Mouse (Mus musculus): ENCODE measurements around the gene Ndst4. TPM values are rescaled to one million over a fixed set of nuclear protein-coding genes. Genes with fewer than 3 reads are reported as not detected.

Ndst4 gene
- polyA plus RNA-seq (2012; ENCODE audit: insufficient read depth, insufficient read length, missing spikeins) = not detected in 2 replicates

DNA sequence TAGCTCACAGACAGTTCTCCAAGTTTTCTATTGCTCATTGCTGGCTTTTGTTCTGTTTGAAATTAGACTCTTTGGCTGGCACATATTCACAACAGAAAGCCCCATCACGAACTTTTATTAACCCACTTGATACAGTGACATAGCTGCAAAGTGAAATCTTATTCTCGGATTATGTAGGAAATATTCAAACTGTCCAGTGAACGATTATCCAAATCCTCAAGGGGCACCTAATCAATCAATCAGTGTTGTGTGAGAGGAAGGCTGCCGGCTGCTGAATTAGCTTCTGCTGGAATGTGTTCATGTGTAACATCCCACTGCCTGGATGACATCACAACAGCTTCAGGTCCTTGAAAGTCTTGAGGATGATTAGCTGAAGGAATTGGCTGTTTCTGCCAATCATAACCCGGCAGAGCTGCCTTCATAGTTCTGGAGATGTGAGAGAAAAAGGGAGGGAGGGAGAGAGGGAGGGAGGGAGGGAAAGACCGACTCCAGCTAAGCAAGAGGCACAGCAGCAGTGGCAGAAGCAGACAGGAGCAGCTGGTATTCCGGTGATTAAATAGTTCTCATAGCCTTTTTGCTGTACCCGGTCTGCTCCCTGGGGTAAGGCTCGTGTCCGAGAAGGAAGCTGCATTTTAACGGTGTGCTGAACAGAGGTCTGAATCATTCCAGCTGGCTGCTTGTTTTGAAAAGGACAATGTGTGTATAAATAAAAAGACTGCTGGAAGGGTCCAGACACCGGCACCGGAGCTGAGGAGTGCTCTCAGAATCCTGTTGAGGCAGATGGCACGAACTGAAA lies at the start of gene Ndst4:
Gene Ndst4 (plus strand): TSS at position 476 of the 796 bp plus-strand sequence.
- Histone ChIP-seq H3K4me1 (ENCODE audit: control insufficient read depth, insufficient read depth, insufficient read length, low read length) (no peaks in the 10 kb centered on the region), H3K4me3 (ENCODE audit: insufficient read depth, low read depth, low read length) (no peak within 1 kb of the TSS), H3K27ac (replicated peaks; ENCODE audit: low read depth, low read length) (no peak within 1 kb of the TSS)

- H3K4me3 ChIP-seq (ENCODE audit: insufficient read depth, low read depth, low read length) = no peak overlapping the region
- H3K27ac ChIP-seq (replicated peaks; ENCODE audit: low read depth, low read length) = no peak overlapping the region
- H3K4me1 ChIP-seq (ENCODE audit: control insufficient read depth, insufficient read depth, insufficient read length, low read length) = no peaks in the 10 kb centered on the region
These were observed 6.4 kb upstream of the Ndst4 start for GRCm38 (mm10) chr3:125397443-125397842.

- H3K4me3 ChIP-seq (ENCODE audit: insufficient read depth, low read depth, low read length) = no peak overlapping the region
- no peak overlapping the region for H3K27ac ChIP-seq (replicated peaks; ENCODE audit: low read depth, low read length)
These were observed 2.6 kb downstream of the Ndst4 start for GRCm38 (mm10) chr3:125406456-125406855.

GRCm38 (mm10) chr3:125406991-125407390 lies 3.1 kb downstream of the Ndst4 start:
- Histone ChIP-seq H3K4me1 (ENCODE audit: control insufficient read depth, insufficient read depth, insufficient read length, low read length) (no peaks in the 10 kb centered on the region), H3K27ac (replicated peaks; ENCODE audit: low read depth, low read length) (no peak overlapping the region), H3K4me3 (ENCODE audit: insufficient read depth, low read depth, low read length) (no peak overlapping the region)

More at GRCm38 (mm10) chr3:125406456-125406855, 2.6 kb downstream of the Ndst4 start:
- H3K4me1 ChIP-seq (ENCODE audit: control insufficient read depth, insufficient read depth, insufficient read length, low read length) = no peaks in the 10 kb centered on the region

- H3K4me1 ChIP-seq (ENCODE audit: control insufficient read depth, insufficient read depth, insufficient read length, low read length) = no peaks in the 10 kb centered on the region
- no peak overlapping the region for H3K4me3 ChIP-seq (ENCODE audit: insufficient read depth, low read depth, low read length)
- H3K27ac ChIP-seq (replicated peaks; ENCODE audit: low read depth, low read length) = no peak overlapping the region
These were observed 63.2 kb downstream of the Ndst4 start for GRCm38 (mm10) chr3:125466894-125467652.

DNA sequence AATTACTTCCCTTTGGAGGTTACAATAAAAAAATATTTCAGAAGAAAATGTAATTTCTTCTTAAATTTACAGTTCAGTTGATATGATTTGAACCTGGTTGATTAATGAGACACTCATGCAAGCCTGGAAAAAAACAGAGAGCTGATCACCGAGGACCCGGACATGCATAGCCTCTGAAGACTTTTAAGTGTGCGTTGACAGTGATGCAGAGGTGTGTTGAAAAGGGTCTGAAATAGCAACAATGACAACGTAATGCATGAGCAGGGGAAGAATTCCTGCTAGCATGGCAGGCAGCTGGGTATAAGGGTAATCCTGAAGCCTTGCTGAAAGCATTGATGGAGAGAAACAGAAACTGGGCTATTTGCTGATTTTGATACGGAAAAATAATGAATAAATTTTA lies 106.2 kb downstream of the Ndst4 start:
- no peaks in the 10 kb centered on the region for H3K4me1 ChIP-seq (ENCODE audit: control insufficient read depth, insufficient read depth, insufficient read length, low read length)
- no peak overlapping the region for H3K27ac ChIP-seq (replicated peaks; ENCODE audit: low read depth, low read length)

DNA sequence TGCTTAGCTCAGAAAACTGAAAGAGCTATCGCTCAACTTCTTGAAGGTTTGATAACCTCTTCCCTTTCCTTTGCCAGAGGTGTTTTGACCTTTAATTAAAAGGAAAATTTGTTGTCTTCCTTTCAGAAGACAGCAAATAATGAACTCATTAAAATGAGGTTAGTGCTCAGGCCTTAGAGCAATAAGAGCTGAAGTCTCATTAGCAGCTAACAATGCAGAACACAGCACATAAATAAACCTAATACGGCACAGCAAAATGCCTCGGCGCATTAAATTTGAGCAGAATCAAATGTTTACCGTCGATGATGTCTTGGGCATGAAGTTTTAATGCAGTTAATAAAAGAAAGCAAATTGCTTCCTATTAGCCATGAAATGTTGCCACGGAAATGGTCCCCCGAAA lies 129.5 kb downstream of the Ndst4 start:
- Histone ChIP-seq H3K27ac (replicated peaks; ENCODE audit: low read depth, low read length) (no peak overlapping the region), H3K4me3 (ENCODE audit: insufficient read depth, low read depth, low read length) (no peak overlapping the region), H3K4me1 (ENCODE audit: control insufficient read depth, insufficient read depth, insufficient read length, low read length) (no peaks in the 10 kb centered on the region)

More for the DNA sequence above, 106.2 kb downstream of the Ndst4 start:
- no peak overlapping the region for H3K4me3 ChIP-seq (ENCODE audit: insufficient read depth, low read depth, low read length)

DNA sequence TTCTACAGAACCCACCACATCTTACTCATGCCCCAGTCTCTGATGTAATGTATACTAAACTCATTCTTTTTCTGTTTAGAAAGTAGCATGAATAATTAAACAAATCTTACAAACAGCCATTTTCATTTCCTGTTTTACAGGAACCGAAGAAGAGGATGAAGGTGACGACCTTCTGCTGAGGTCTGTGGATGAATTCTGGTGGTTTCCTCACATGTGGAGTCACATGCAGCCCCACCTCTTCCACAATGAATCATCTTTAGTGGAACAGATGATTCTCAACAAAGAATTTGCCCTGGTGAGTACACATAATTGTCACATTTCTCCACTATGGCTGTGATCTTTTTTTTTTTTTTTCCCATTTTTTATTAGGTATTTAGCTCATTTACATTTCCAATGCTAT lies 166.7 kb downstream of the Ndst4 start:
- Histone ChIP-seq H3K4me3 (ENCODE audit: insufficient read depth, low read depth, low read length) (no peak overlapping the region), H3K27ac (replicated peaks; ENCODE audit: low read depth, low read length) (no peak overlapping the region), H3K4me1 (ENCODE audit: control insufficient read depth, insufficient read depth, insufficient read length, low read length) (no peaks in the 10 kb centered on the region)

GRCm38 (mm10) chr3:125632233-125632632 lies 228.4 kb downstream of the Ndst4 start:
- H3K4me1 ChIP-seq (ENCODE audit: control insufficient read depth, insufficient read depth, insufficient read length, low read length) = no peaks in the 10 kb centered on the region
- H3K4me3 ChIP-seq (ENCODE audit: insufficient read depth, low read depth, low read length) = no peak overlapping the region
- no peak overlapping the region for H3K27ac ChIP-seq (replicated peaks; ENCODE audit: low read depth, low read length)

- no peaks in the 10 kb centered on the region for H3K4me1 ChIP-seq (ENCODE audit: control insufficient read depth, insufficient read depth, insufficient read length, low read length)
- H3K4me3 ChIP-seq (ENCODE audit: insufficient read depth, low read depth, low read length) = no peak overlapping the region
- no peak overlapping the region for H3K27ac ChIP-seq (replicated peaks; ENCODE audit: low read depth, low read length)
These were observed 251.2 kb downstream of the Ndst4 start for GRCm38 (mm10) chr3:125655009-125655635.

DNA sequence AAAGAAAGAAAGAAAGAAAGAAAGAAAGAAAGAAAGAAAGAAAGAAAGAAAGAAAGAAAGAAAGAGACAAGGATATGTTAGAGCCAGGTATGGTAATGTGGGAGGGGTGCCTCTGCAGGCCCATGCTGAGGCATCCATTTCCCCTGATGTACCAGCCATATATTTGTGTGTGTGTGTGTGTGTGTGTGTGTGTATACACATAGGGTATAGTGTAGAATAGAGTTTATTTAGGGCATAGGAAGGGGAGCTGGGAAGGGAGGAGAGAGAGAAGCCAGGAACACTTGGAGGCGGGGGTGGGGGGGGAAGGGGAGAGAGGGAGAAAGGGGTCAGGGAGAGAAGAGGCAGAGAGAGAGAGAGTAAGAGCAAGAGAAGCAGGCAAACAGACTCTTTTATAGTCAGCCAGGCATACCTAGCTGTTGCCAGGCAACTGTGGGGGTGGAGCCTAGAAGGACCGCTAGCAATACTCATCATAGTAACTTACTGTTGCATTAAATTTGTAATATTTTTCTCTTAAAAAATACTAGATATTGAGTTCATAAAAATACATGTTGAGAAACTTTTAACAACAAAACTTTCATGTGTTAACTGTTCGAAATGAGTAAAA lies 256.3 kb downstream of the Ndst4 start:
- Histone ChIP-seq H3K4me3 (ENCODE audit: insufficient read depth, low read depth, low read length) (no peak overlapping the region), H3K4me1 (ENCODE audit: control insufficient read depth, insufficient read depth, insufficient read length, low read length) (no peaks in the 10 kb centered on the region), H3K27ac (replicated peaks; ENCODE audit: low read depth, low read length) (no peak overlapping the region)

DNA sequence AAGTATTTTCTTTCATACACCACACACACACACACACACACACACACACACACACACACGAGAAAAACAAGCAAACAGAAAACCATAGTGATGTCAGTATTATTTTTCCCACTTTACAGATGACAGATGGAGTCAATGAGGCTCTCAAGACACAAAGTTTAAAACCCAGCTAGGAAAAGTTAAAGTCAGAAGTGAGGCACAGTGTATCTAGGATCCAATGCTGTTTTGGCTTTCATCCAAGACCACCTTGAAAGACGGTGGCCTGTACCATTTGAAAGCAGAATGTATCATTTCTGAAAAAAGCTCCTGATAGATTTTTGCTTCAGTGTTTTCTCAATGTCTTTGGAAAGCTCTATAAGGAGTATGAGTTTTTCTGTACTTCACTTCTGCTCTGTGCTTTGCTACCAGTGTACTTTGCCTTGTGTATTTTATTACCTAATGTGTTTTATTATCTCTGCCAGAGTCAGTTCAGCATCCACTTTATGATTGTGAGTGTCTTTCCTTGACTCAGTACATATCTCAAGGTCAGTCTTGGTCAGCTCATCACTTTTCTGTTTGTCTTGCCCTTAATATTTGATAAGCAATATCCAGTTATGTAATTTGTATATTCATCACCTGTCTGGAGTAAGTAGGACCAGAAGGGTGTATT lies 257.1 kb downstream of the Ndst4 start:
- Histone ChIP-seq H3K27ac (replicated peaks; ENCODE audit: low read depth, low read length) (no peak overlapping the region), H3K4me3 (ENCODE audit: insufficient read depth, low read depth, low read length) (no peak overlapping the region), H3K4me1 (ENCODE audit: control insufficient read depth, insufficient read depth, insufficient read length, low read length) (no peaks in the 10 kb centered on the region)

DNA sequence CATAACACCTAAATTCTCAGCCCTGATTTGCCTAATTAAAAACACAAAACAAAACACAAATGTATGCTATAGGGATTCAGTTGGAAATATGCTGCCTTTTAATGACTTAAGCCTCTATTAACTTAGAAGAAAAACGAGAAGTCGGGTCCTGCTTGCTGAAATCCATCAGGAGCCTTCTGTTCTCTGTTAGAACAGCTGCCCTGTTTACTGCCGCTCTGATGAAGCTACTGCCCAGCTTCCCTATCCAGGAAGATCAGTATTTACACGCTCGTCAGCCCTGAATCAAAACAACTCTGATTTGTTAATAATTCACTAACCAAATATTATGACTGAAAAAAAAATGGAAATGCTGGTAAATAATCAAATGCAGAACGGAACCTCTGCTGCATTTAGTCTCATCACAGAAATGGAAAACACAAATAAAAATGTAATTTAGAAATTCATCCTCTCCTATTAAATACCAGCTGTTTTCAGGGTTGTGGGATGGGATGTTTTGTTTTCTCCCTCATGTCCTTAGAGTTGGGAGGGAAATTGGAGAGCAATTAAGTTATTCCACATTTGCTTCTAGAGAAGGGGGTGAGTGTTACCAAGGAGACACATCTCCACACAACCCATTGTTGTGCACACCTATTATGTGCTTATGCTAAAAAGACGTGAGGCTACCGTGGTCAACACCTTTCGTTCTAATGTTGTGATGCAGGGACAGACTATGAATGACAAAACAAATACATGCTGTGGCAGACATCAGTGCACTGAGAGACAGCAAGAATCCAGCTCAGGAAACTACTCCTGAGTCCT lies 270.3 kb downstream of the Ndst4 start:
- H3K4me1 ChIP-seq (ENCODE audit: control insufficient read depth, insufficient read depth, insufficient read length, low read length) = no peaks in the 10 kb centered on the region

More for the DNA sequence above, 270.3 kb downstream of the Ndst4 start:
- Histone ChIP-seq H3K4me3 (ENCODE audit: insufficient read depth, low read depth, low read length) (no peak overlapping the region), H3K27ac (replicated peaks; ENCODE audit: low read depth, low read length) (no peak overlapping the region)

All from brown adipose tissue, adult 24 weeks (tissue).